Mouse (Mus musculus) brown adipose tissue, adult 24 weeks (tissue): ENCODE data around the gene Ubtd1. TPM values are rescaled to one million over a fixed set of nuclear protein-coding genes. Genes with fewer than 3 reads are reported as not detected.

Experiments used
- H3K27ac ChIP-seq: fragments of 200-500 bp; replicated peaks from 2 replicates; pipeline ENCODE4 v1.5.1; 2012; ENCODE audit warnings: low read depth, mild to moderate bottlenecking, low read length
- H3K4me1 ChIP-seq: fragments of 200-500 bp; 2 replicates; pipeline ENCODE4 v1.6.1; 2012; ENCODE audit warnings: low read length, mixed read lengths; ENCODE audit not compliant: control insufficient read depth, insufficient read depth, insufficient read length
- H3K4me3 ChIP-seq: fragments of 200-500 bp; 2 replicates; pipeline ENCODE4 v1.5.1; 2012; ENCODE audit warnings: low read depth, mild to moderate bottlenecking, low read length, moderate library complexity; ENCODE audit not compliant: insufficient read depth
- polyA plus RNA-seq: library from polyadenylated mRNA; stranded (reverse); fragments of >200 nt; gene quantifications from 2 replicates; pipeline ENCODE4 v1.2.4, GENCODE M21; 2012; ENCODE audit not compliant: missing spikeins, insufficient read depth, insufficient read length

Gene Ubtd1
- polyA plus RNA-seq, 1 experiment, result 9.0 TPM

GRCm38 (mm10) chr19:42051351-42051750 lies 69.8 kb downstream of the Ubtd1 start:
- peaks cover 6% of the 10 kb centered on the region for H3K4me1 ChIP-seq
- H3K27ac ChIP-seq, result no peak overlapping the region
- no peak overlapping the region for H3K4me3 ChIP-seq

- Histone ChIP-seq H3K4me1 (peaks cover 6% of the 10 kb centered on the region), H3K27ac (no peak within 1 kb of the TSS), H3K4me3 (no peak within 1 kb of the TSS)
Measured at GRCm38 (mm10) chr19:42051948-42052347, 70.4 kb downstream of the Ubtd1 start, which contains the start of gene 4933411K16Rik. 4933411K16Rik (plus strand) TSS chr19:42052248.

- H3K27ac ChIP-seq, result no peak overlapping the region
- H3K4me1 ChIP-seq, result peaks cover 6% of the 10 kb centered on the region
- H3K4me3 ChIP-seq, result no peak overlapping the region
Measured at GRCm38 (mm10) chr19:42054255-42054654, 72.7 kb downstream of the Ubtd1 start.

GRCm38 (mm10) chr19:42055881-42056280 lies 74.3 kb downstream of the Ubtd1 start:
- Histone ChIP-seq H3K4me1 (peaks cover 6% of the 10 kb centered on the region), H3K4me3 (no peak overlapping the region), H3K27ac (no peak overlapping the region)

GRCm38 (mm10) chr19:42056719-42057409 lies 75.3 kb downstream of the Ubtd1 start:
- H3K4me1 ChIP-seq, result peaks cover 6% of the 10 kb centered on the region
- no peak overlapping the region for H3K4me3 ChIP-seq
- H3K27ac ChIP-seq, result no peak overlapping the region

- no peak overlapping the region for H3K4me3 ChIP-seq
- no peak overlapping the region for H3K27ac ChIP-seq
Measured at GRCm38 (mm10) chr19:42058426-42058825, 76.9 kb downstream of the Ubtd1 start.

GRCm38 (mm10) chr19:42061443-42061842 lies 79.9 kb downstream of the Ubtd1 start:
- no peak overlapping the region for H3K27ac ChIP-seq
- no peaks in the 10 kb centered on the region for H3K4me1 ChIP-seq

More at GRCm38 (mm10) chr19:42058426-42058825, 76.9 kb downstream of the Ubtd1 start:
- peaks cover 6% of the 10 kb centered on the region for H3K4me1 ChIP-seq

GRCm38 (mm10) chr19:42068441-42069240 lies 87.1 kb downstream of the Ubtd1 start:
- no peaks in the 10 kb centered on the region for H3K4me1 ChIP-seq
- H3K27ac ChIP-seq, result peak overlapping the region; percentile 44
- H3K4me3 ChIP-seq, result peak overlapping the region; percentile 37

More at GRCm38 (mm10) chr19:42061443-42061842, 79.9 kb downstream of the Ubtd1 start:
- no peak overlapping the region for H3K4me3 ChIP-seq

- peak overlapping the region; percentile 37 for H3K4me3 ChIP-seq
- no peaks in the 10 kb centered on the region for H3K4me1 ChIP-seq
- H3K27ac ChIP-seq, result peak overlapping the region; percentile 44; the same call in 1 of the 2 replicates
Measured at GRCm38 (mm10) chr19:42069241-42069525, 87.6 kb downstream of the Ubtd1 start.

- no peaks in the 10 kb centered on the region for H3K4me1 ChIP-seq
- no peak overlapping the region for H3K27ac ChIP-seq
- no peak overlapping the region for H3K4me3 ChIP-seq
Measured at GRCm38 (mm10) chr19:42071221-42071620, 89.7 kb downstream of the Ubtd1 start.

GRCm38 (mm10) chr19:42071886-42072608 lies 90.5 kb downstream of the Ubtd1 start:
- Histone ChIP-seq H3K4me3 (no peak overlapping the region), H3K27ac (no peak overlapping the region), H3K4me1 (no peaks in the 10 kb centered on the region)

GRCm38 (mm10) chr19:42072802-42073201 lies 91.2 kb downstream of the Ubtd1 start:
- Histone ChIP-seq H3K27ac (no peak overlapping the region), H3K4me1 (no peaks in the 10 kb centered on the region), H3K4me3 (no peak overlapping the region)

- Histone ChIP-seq H3K27ac (no peak overlapping the region), H3K4me3 (no peak overlapping the region), H3K4me1 (no peaks in the 10 kb centered on the region)
Measured at GRCm38 (mm10) chr19:42075051-42075450, 93.5 kb downstream of the Ubtd1 start.

GRCm38 (mm10) chr19:42075992-42076391 lies 94.4 kb downstream of the Ubtd1 start:
- H3K4me3 ChIP-seq, result no peak overlapping the region
- H3K4me1 ChIP-seq, result no peaks in the 10 kb centered on the region
- no peak overlapping the region for H3K27ac ChIP-seq

GRCm38 (mm10) chr19:42078566-42078965 lies 97.0 kb downstream of the Ubtd1 start:
- Histone ChIP-seq H3K4me3 (no peak overlapping the region), H3K4me1 (no peaks in the 10 kb centered on the region), H3K27ac (no peak overlapping the region)
